Mouse (Mus musculus): ENCODE data around the gene Gm14288.
"Not testable (repeated sequence)": the region's sequence is repeated elsewhere in the genome, so short reads cannot be mapped to it uniquely, and the experiment has no call there.

Gm14288 gene

GRCm38 (mm10) chr2:175800993-175801392 lies at the start of gene Gm14288:
Gene Gm14288 (minus strand): TSS chr2:175801093.
- not testable (repeated sequence) for DNase-seq (ENCODE audit: low read depth)

- not testable (repeated sequence) for DNase-seq (ENCODE audit: low read depth)
These were observed 59.7 kb downstream of the Gm14288 start, which contains the start of gene Gm2007 for GRCm38 (mm10) chr2:175741237-175741636. Gene Gm2007 (plus strand): TSS chr2:175741537.

Data from 416B (cell line).